Mouse (Mus musculus) small intestine, adult 2 months (tissue): ENCODE results near the gene Hist1h2an.
"Not testable (repeated sequence)": the region's sequence is repeated elsewhere in the genome, so short reads cannot be mapped to it uniquely, and the experiment has no call there.

Source experiments
- CTCF ChIP-seq: fragments of 200-500 bp; IDR thresholded peaks from 2 replicates; pipeline ENCODE4 v1.5.1; 2012; ENCODE audit warnings: low read depth, mild to moderate bottlenecking, control low read depth, inconsistent platforms, low read length, moderate library complexity, mixed read lengths; ENCODE audit not compliant: insufficient replicate concordance, insufficient read length; ENCODE audit errors: extremely low read depth
- POLR2A ChIP-seq: fragments of 200-500 bp; IDR thresholded peaks from 2 replicates; pipeline ENCODE4 v1.6.1; 2012; ENCODE audit warnings: low read depth, mild to moderate bottlenecking, control low read depth, inconsistent platforms, low read length, moderate library complexity

DNA sequence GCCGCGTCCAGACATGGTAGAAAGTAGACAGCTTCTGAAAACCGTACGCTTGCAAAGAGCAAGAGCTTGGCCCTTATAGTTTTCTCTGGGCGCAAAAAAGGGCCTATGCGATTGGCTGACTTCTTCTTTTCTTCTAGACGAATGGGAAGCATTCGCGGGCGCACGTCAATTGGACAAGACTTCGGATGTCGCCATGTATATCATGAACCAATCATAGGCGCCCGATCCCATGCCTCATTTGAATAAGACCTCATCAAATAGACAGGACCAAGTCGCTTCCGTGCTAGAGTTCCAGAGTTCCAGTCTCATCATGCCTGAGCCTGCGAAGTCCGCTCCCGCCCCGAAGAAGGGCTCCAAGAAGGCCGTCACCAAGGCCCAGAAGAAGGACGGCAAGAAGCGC is 46.4 kb upstream of the Hist1h2an start, which contains the start of the genes Hist1h2ap and Hist1h2br:
- not testable (repeated sequence) for TF ChIP-seq CTCF, POLR2A
